Mouse (Mus musculus) midbrain, embryonic 14.5 days (tissue): ENCODE measurements around the gene Hoxd8. TPM values are rescaled to one million over a fixed set of nuclear protein-coding genes. Genes with fewer than 3 reads are reported as not detected.
A peak's percentile ranks its signal among the peaks of the same experiment; 100 is the strongest.

ENCODE experiments used
- ATAC-seq: fragments of 200-750 bp; cut with Nextera tagmentation; 2 replicates; pipeline ENCODE4 v1.8.0; 2017; ENCODE audit warnings: moderate number of reproducible peaks, moderate library complexity; ENCODE audit not compliant: low FRiP score, low TSS enrichment
- DNase-seq: peaks from one replicate; pipeline ENCODE4 v3.0.0-alpha.2; 2015
- H3K27ac ChIP-seq: fragments of 300-500 bp; sonication (generic); replicated peaks from 2 replicates; pipeline ENCODE4 v1.5.1; 2014; ENCODE audit warnings: mild to moderate bottlenecking, low read depth, low read length, moderate library complexity
- H3K27me3 ChIP-seq: fragments of 300-500 bp; sonication (generic); 2 replicates; pipeline ENCODE4 v1.6.1; 2014; ENCODE audit warnings: low read length, control low read depth, mixed read lengths; ENCODE audit not compliant: control insufficient read depth, insufficient read depth
- H3K36me3 ChIP-seq: fragments of 300-500 bp; sonication (generic); 2 replicates; pipeline ENCODE4 v1.6.1; 2014; ENCODE audit warnings: low read length, control low read depth; ENCODE audit not compliant: control insufficient read depth, insufficient read depth
- H3K4me1 ChIP-seq: fragments of 300-500 bp; sonication (generic); 2 replicates; pipeline ENCODE4 v1.6.1; 2014; ENCODE audit warnings: mild to moderate bottlenecking, antibody characterized with exemption, low read length, control low read depth; ENCODE audit not compliant: control insufficient read depth, insufficient read depth
- H3K4me2 ChIP-seq: fragments of 300-500 bp; sonication (generic); 2 replicates; pipeline ENCODE4 v1.6.1; 2014; ENCODE audit warnings: mild to moderate bottlenecking, low read length, moderate library complexity
- H3K4me3 ChIP-seq: fragments of 300-500 bp; sonication (generic); replicated peaks from 2 replicates; pipeline ENCODE4 v1.5.1; 2014; ENCODE audit warnings: low read depth, low read length
- H3K9ac ChIP-seq: fragments of 300-500 bp; sonication (generic); replicated peaks from 2 replicates; pipeline ENCODE4 v1.6.1; 2014; ENCODE audit warnings: mild to moderate bottlenecking, low read length, moderate library complexity
- H3K9me3 ChIP-seq: fragments of 300-500 bp; sonication (generic); 2 replicates; pipeline ENCODE4 v1.6.1; 2016; ENCODE audit warnings: low read length, control low read depth, mixed read lengths; ENCODE audit not compliant: control insufficient read depth
- WGBS: fragments of 180-500 bp; shearing (Covaris S2); extraction: QIAGEN DNeasy Blood & Tissue Kit; methylation state at CpG from one replicate; pipeline ENCODE4 v1.1.7; 2014; 5-methylcytosine and 5-hydroxymethylcytosine counted together
- polyA plus RNA-seq: library from polyadenylated mRNA; unstranded; fragments of >200 nt; fragmentation: Nextera tagmentation; extraction: Ambion mirVana; gene quantifications from 2 replicates; pipeline ENCODE4 v1.2.1, GENCODE M21; 2014

Hoxd8 gene
- polyA plus RNA-seq, 1 experiment from 2014 or later = not detected

GRCm38 (mm10) chr2:74706393-74706960 lies 2.1 kb downstream of the Hoxd8 start:
- ATAC-seq (no peak), DNase-seq (no peak)
- no peak overlapping the region for H3K4me3 ChIP-seq
- H3K9me3 ChIP-seq = no peaks in the 10 kb centered on the region
- WGBS = 2% methylated on average over 13 of the region's 13 CpGs
- H3K4me1 ChIP-seq = no peaks in the 10 kb centered on the region
- no peak overlapping the region for H3K27ac ChIP-seq
- H3K4me2 ChIP-seq = no peak overlapping the region
- no peak overlapping the region for H3K9ac ChIP-seq
- no peaks in the 10 kb centered on the region for H3K36me3 ChIP-seq
- H3K27me3 ChIP-seq = peaks cover 94% of the 10 kb centered on the region

- Histone ChIP-seq H3K9ac (no peak overlapping the region), H3K27ac (no peak overlapping the region), H3K27me3 (peaks cover 96% of the 10 kb centered on the region), H3K4me1 (0 out of 2 replicates have a peak, but pooled peaks cover 4% of the 10 kb centered on the region), H3K4me3 (no peak overlapping the region), H3K36me3 (no peaks in the 10 kb centered on the region), H3K4me2 (no peak overlapping the region), H3K9me3 (no peaks in the 10 kb centered on the region)
- 7% methylated on average over 7 of the region's 7 CpGs for WGBS
- no peak for ATAC-seq
- no peak for DNase-seq
These were observed 3.2 kb downstream of the Hoxd8 start for GRCm38 (mm10) chr2:74707599-74707998.

GRCm38 (mm10) chr2:74708676-74709075 lies 4.3 kb downstream of the Hoxd8 start:
- WGBS = 2% methylated on average over 4 of the region's 4 CpGs
- no peak overlapping the region for H3K4me2 ChIP-seq

GRCm38 (mm10) chr2:74709465-74710419 lies 5.3 kb downstream of the Hoxd8 start:
- H3K36me3 ChIP-seq = no peaks in the 10 kb centered on the region
- H3K9ac ChIP-seq = no peak overlapping the region
- H3K9me3 ChIP-seq = no peaks in the 10 kb centered on the region
- no peak overlapping the region for H3K27ac ChIP-seq
- H3K27me3 ChIP-seq = peaks cover 96% of the 10 kb centered on the region
- 5% methylated on average over 5 of the region's 5 CpGs for WGBS
- DNase-seq (no peak), ATAC-seq (no peak)
- H3K4me2 ChIP-seq = no peak overlapping the region
- 0 out of 2 replicates have a peak, but pooled peaks cover 4% of the 10 kb centered on the region for H3K4me1 ChIP-seq
- H3K4me3 ChIP-seq = no peak overlapping the region

More at GRCm38 (mm10) chr2:74708676-74709075, 4.3 kb downstream of the Hoxd8 start:
- Histone ChIP-seq H3K9ac (no peak overlapping the region), H3K4me1 (0 out of 2 replicates have a peak, but pooled peaks cover 4% of the 10 kb centered on the region), H3K36me3 (no peaks in the 10 kb centered on the region), H3K27me3 (peaks cover 96% of the 10 kb centered on the region), H3K4me3 (no peak overlapping the region), H3K27ac (no peak overlapping the region), H3K9me3 (no peaks in the 10 kb centered on the region)
- ATAC-seq (no peak), DNase-seq (no peak)

- no peak overlapping the region for H3K9ac ChIP-seq
- H3K4me3 ChIP-seq = no peak overlapping the region
- no peak overlapping the region for H3K4me2 ChIP-seq
- no peak overlapping the region for H3K27ac ChIP-seq
- H3K9me3 ChIP-seq = no peaks in the 10 kb centered on the region
- WGBS = 2% methylated on average over 16 of the region's 16 CpGs
- peaks cover 98% of the 10 kb centered on the region for H3K27me3 ChIP-seq
- H3K36me3 ChIP-seq = no peaks in the 10 kb centered on the region
- H3K4me1 ChIP-seq = 0 out of 2 replicates have a peak, but pooled peaks cover 4% of the 10 kb centered on the region
- ATAC-seq (no peak), DNase-seq (no peak)
These were observed 6.6 kb downstream of the Hoxd8 start for GRCm38 (mm10) chr2:74710929-74711543.

GRCm38 (mm10) chr2:74711721-74712621 lies 7.6 kb downstream of the Hoxd8 start, which contains the start of the genes Hoxd3 and Hoxd4:
Gene Hoxd3 (plus strand): TSS chr2:74711927.
Gene Hoxd4 (plus strand): TSS chr2:74711929.
- H3K27me3 ChIP-seq = peaks cover 98% of the 10 kb centered on the region
- ATAC-seq = no peak
- H3K9me3 ChIP-seq = no peaks in the 10 kb centered on the region
- peak within 1 kb of the TSS; percentile 10; the same call in 1 of the 2 replicates for H3K4me3 ChIP-seq
- DNase-seq = peak; percentile 56
- WGBS = under 1% methylated on average over 65 of the region's 65 CpGs
- peak within 1 kb of the TSS; percentile 28 for H3K4me2 ChIP-seq
- no peak within 1 kb of the TSS for H3K9ac ChIP-seq
- H3K27ac ChIP-seq = no peak within 1 kb of the TSS
- H3K4me1 ChIP-seq = 0 out of 2 replicates have a peak, but pooled peaks cover 4% of the 10 kb centered on the region
- H3K36me3 ChIP-seq = no peaks in the 10 kb centered on the region

- Histone ChIP-seq H3K27me3 (peaks cover 100% of the 10 kb centered on the region), H3K36me3 (no peaks in the 10 kb centered on the region), H3K4me3 (no peak overlapping the region), H3K27ac (no peak overlapping the region), H3K4me1 (0 out of 2 replicates have a peak, but pooled peaks cover 4% of the 10 kb centered on the region), H3K9ac (no peak overlapping the region), H3K9me3 (no peaks in the 10 kb centered on the region), H3K4me2 (no peak overlapping the region)
- ATAC-seq = no peak
- no peak for DNase-seq
- 3% methylated on average over 19 of the region's 19 CpGs for WGBS
These were observed 9.1 kb downstream of the Hoxd8 start for GRCm38 (mm10) chr2:74713239-74714150.
